Mouse (Mus musculus) right cerebral cortex, postnatal 10 days (tissue): ENCODE measurements around the gene Garem2.
A peak's percentile ranks its signal among the peaks of the same experiment; 100 is the strongest.

Experiments
- DNase-seq, 2 experiments: peaks; one replicate each; pipeline ENCODE4 v3.0.0; 2021; ENCODE audit warnings: low spot score in 2 of 2

The Garem2 gene

GRCm38 (mm10) chr5:30153222-30153621 lies 48.3 kb downstream of the Garem2 start:
- DNase-seq = no peak

GRCm38 (mm10) chr5:30154013-30154412 lies 49.1 kb downstream of the Garem2 start:
- no peak for DNase-seq

- peak; percentile 94 for DNase-seq
Measured at GRCm38 (mm10) chr5:30154474-30155394, 49.8 kb downstream of the Garem2 start, which contains the start of the genes Hadha and Hadhb. Hadha (minus strand) TSS chr5:30155162. Hadhb (plus strand) TSS chr5:30155248.

GRCm38 (mm10) chr5:30155395-30155792 lies 50.4 kb downstream of the Garem2 start:
- DNase-seq = no peak

- no peak for DNase-seq
Measured at GRCm38 (mm10) chr5:30155821-30156629, 51.1 kb downstream of the Garem2 start.

GRCm38 (mm10) chr5:30159601-30160000 lies 54.6 kb downstream of the Garem2 start:
- DNase-seq = peak; percentile 30 to 35

- no peak for DNase-seq
Measured at GRCm38 (mm10) chr5:30161836-30162235, 56.9 kb downstream of the Garem2 start.

GRCm38 (mm10) chr5:30162339-30162738 lies 57.4 kb downstream of the Garem2 start:
- no peak for DNase-seq

GRCm38 (mm10) chr5:30165234-30165946 lies 60.4 kb downstream of the Garem2 start:
- no peak for DNase-seq
